Mouse (Mus musculus): ENCODE data around the gene Rasip1. TPM values are rescaled to one million over a fixed set of nuclear protein-coding genes. Genes with fewer than 3 reads are reported as not detected.

Rasip1 gene
- 11.0 and 11.6 TPM in 2 replicates for polyA plus RNA-seq (2015; fragmentation: Nextera tagmentation; extraction: Ambion mirVana)

- Histone ChIP-seq H3K9me3 (no peaks in the 10 kb centered on the region), H3K36me3 (no peaks in the 10 kb centered on the region), H3K4me2 (peak within 1 kb of the TSS; percentile 99), H3K27me3 (replicated peaks) (peaks cover 9% of the 10 kb centered on the region), H3K9ac (peak within 1 kb of the TSS; percentile 58), H3K4me3 (replicated peaks) (peak within 1 kb of the TSS; percentile 58), H3K4me1 (peaks cover 7% of the 10 kb centered on the region), H3K27ac (peak within 1 kb of the TSS; percentile 48)
- ATAC-seq (ENCODE audit: insufficient read depth, low FRiP score, low read depth): no peak
- 80% methylated on average over 9 of the region's 9 CpGs for WGBS
These were observed at the start of gene Rasip1 for GRCm38 (mm10) chr7:45627261-45627660. TSS of gene Rasip1 (plus strand) at chr7:45627488.

- H3K27me3 ChIP-seq (replicated peaks): no peaks in the 10 kb centered on the region
- H3K9ac ChIP-seq: no peak overlapping the region
- no peak for ATAC-seq (ENCODE audit: insufficient read depth, low FRiP score, low read depth)
- 94% methylated on average over 6 of the region's 6 CpGs for WGBS
- no peak overlapping the region for H3K4me3 ChIP-seq (replicated peaks)
- H3K27ac ChIP-seq: no peak overlapping the region
- no peaks in the 10 kb centered on the region for H3K9me3 ChIP-seq
- H3K4me2 ChIP-seq: no peak overlapping the region
- H3K36me3 ChIP-seq: peaks cover 10% of the 10 kb centered on the region
- peaks cover 3% of the 10 kb centered on the region; the same call in 1 of the 2 replicates for H3K4me1 ChIP-seq
These were observed 41.4 kb upstream of the Rasip1 start for GRCm38 (mm10) chr7:45585923-45586322.

- no peaks in the 10 kb centered on the region for H3K27me3 ChIP-seq (replicated peaks)
- no peak overlapping the region for H3K4me3 ChIP-seq (replicated peaks)
- 94% methylated on average over 23 of the region's 23 CpGs for WGBS
- H3K4me1 ChIP-seq: peaks cover 3% of the 10 kb centered on the region; the same call in 1 of the 2 replicates
- H3K9ac ChIP-seq: no peak overlapping the region
- H3K36me3 ChIP-seq: peaks cover 10% of the 10 kb centered on the region
- no peak for ATAC-seq (ENCODE audit: insufficient read depth, low FRiP score, low read depth)
- no peak overlapping the region for H3K27ac ChIP-seq
- no peaks in the 10 kb centered on the region for H3K9me3 ChIP-seq
- no peak overlapping the region for H3K4me2 ChIP-seq
These were observed 39.4 kb upstream of the Rasip1 start for GRCm38 (mm10) chr7:45587631-45588592.

- Histone ChIP-seq H3K9ac (no peak overlapping the region), H3K36me3 (peaks cover 10% of the 10 kb centered on the region), H3K27ac (no peak overlapping the region), H3K4me3 (replicated peaks) (peak overlapping the region; percentile 27), H3K27me3 (replicated peaks) (no peaks in the 10 kb centered on the region), H3K9me3 (no peaks in the 10 kb centered on the region), H3K4me2 (peak overlapping the region; percentile 46), H3K4me1 (peaks cover 3% of the 10 kb centered on the region; the same call in 1 of the 2 replicates)
- 4% methylated on average over 19 of the region's 19 CpGs for WGBS
- ATAC-seq (ENCODE audit: insufficient read depth, low FRiP score, low read depth): peak; percentile 93
These were observed 38.1 kb upstream of the Rasip1 start for GRCm38 (mm10) chr7:45589173-45589572.

DNA sequence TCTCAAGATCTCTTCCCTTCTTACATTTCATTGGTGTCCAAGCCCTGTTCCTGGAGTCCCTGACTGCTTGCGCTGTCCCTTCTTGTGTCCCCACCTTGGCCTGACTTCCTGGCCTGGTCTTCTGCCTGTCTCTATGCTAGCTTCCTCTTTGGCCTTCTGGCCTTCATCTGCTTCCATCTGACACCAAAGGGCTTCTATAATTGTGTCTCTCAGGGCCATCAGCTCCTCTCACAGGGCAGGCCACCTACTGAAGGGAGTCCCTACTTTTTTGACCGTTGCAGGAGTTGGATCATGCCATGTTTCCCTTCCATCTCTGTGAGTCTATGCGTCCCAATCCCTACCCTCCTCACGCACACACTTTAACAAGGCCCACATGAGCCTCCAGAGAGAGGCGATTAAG is 37.4 kb upstream of the Rasip1 start:
- Histone ChIP-seq H3K27ac (no peak overlapping the region), H3K9ac (no peak overlapping the region), H3K4me1 (peaks cover 3% of the 10 kb centered on the region; the same call in 1 of the 2 replicates), H3K27me3 (replicated peaks) (no peaks in the 10 kb centered on the region), H3K4me2 (no peak overlapping the region), H3K9me3 (no peaks in the 10 kb centered on the region), H3K4me3 (replicated peaks) (no peak overlapping the region), H3K36me3 (peaks cover 7% of the 10 kb centered on the region)
- WGBS: 95% methylated on average over 5 of the region's 5 CpGs
- ATAC-seq (ENCODE audit: insufficient read depth, low FRiP score, low read depth): no peak

DNA sequence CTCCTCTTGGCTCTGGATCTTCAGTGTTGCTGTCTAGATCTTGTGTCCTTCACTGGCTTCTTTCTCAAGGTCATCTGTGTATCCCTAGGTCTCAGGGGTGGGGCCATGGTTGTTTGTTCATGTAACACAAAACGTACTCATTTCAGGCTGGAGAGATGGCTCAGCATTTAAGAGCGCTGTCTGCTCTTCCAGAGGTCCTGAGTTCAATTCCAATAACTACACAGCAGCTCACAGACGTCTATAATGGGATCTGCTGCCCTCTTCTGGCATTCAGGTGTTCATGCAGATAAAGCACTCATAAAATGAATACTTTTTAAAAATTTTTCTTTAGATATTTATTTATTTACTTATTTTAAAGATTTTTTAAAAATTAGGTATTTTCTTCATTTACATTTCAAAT is 36.4 kb upstream of the Rasip1 start:
- peaks cover 3% of the 10 kb centered on the region; the same call in 1 of the 2 replicates for H3K4me1 ChIP-seq
- no peak overlapping the region for H3K27ac ChIP-seq
- no peak overlapping the region for H3K4me2 ChIP-seq
- WGBS: 51% methylated on average over 3 of the region's 3 CpGs
- H3K9me3 ChIP-seq: no peaks in the 10 kb centered on the region
- H3K9ac ChIP-seq: no peak overlapping the region
- ATAC-seq (ENCODE audit: insufficient read depth, low FRiP score, low read depth): no peak
- H3K4me3 ChIP-seq (replicated peaks): no peak overlapping the region
- no peaks in the 10 kb centered on the region for H3K27me3 ChIP-seq (replicated peaks)
- H3K36me3 ChIP-seq: no peaks in the 10 kb centered on the region; the same call in 1 of the 2 replicates

DNA sequence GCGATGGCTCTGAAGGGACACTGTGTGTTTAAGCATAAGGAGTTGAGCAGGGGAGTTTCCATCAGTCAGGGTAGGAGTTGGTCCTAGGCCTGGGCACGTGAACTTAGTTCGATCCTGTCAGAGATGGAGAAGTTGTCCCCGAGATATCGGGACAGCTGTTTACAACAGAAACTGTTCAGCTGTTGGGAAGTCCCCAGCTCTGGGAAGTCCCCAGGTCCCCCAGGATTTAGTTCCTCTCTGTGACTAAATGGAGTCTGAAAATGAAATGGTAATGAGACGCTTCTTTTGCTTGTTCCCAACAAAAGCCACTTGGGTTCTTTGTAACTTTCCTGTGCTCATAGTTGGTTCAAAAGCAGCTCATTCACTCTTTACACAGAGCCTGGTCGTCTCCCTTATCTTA is 35.4 kb upstream of the Rasip1 start:
- no peaks in the 10 kb centered on the region for H3K9me3 ChIP-seq
- ATAC-seq (ENCODE audit: insufficient read depth, low FRiP score, low read depth): no peak
- WGBS: 66% methylated on average over 7 of the region's 7 CpGs
- peaks cover 3% of the 10 kb centered on the region; the same call in 1 of the 2 replicates for H3K4me1 ChIP-seq
- H3K36me3 ChIP-seq: no peaks in the 10 kb centered on the region
- no peaks in the 10 kb centered on the region for H3K27me3 ChIP-seq (replicated peaks)
- no peak overlapping the region for H3K4me3 ChIP-seq (replicated peaks)
- H3K4me2 ChIP-seq: no peak overlapping the region
- no peak overlapping the region for H3K27ac ChIP-seq
- no peak overlapping the region for H3K9ac ChIP-seq

DNA sequence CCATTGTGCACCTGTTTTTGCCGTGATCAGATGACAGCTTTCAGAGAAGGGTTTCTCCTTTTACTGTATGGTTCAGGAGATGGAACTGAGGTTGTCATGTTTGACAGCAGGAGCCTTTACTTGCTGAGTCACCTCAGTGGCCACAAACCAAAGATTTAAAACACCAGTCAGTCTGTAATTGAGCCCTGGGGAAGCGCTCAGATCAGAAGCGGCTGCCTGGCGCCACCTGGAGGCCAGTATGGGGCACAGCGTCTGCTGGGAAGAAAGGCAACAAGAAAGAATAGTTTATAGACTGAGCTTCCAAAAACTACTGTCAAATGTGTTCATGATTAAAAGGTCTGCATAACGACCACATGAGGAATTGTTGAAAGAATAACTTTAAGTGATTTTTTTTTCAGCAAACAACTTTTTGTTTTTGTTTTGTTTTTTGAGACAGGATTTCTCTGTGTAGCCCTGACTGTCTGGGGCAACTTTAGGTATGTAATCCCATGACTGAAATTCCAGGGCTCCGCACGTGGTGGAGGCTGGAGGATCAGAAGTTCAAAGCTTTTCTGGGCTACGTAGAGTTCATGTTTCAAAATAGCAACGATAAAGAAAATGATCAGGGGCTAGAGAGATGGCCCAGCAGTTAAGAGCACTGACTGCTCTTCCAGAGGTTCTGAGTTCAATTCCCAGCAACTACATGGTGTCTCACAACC is 34.0 kb upstream of the Rasip1 start:
- no peaks in the 10 kb centered on the region for H3K36me3 ChIP-seq
- peaks cover 3% of the 10 kb centered on the region; the same call in 1 of the 2 replicates for H3K4me1 ChIP-seq
- no peaks in the 10 kb centered on the region for H3K9me3 ChIP-seq
- no peak overlapping the region for H3K4me3 ChIP-seq (replicated peaks)
- no peaks in the 10 kb centered on the region for H3K27me3 ChIP-seq (replicated peaks)
- 20% methylated on average over 10 of the region's 10 CpGs for WGBS
- H3K27ac ChIP-seq: no peak overlapping the region
- H3K4me2 ChIP-seq: no peak overlapping the region
- ATAC-seq (ENCODE audit: insufficient read depth, low FRiP score, low read depth): no peak
- no peak overlapping the region for H3K9ac ChIP-seq

DNA sequence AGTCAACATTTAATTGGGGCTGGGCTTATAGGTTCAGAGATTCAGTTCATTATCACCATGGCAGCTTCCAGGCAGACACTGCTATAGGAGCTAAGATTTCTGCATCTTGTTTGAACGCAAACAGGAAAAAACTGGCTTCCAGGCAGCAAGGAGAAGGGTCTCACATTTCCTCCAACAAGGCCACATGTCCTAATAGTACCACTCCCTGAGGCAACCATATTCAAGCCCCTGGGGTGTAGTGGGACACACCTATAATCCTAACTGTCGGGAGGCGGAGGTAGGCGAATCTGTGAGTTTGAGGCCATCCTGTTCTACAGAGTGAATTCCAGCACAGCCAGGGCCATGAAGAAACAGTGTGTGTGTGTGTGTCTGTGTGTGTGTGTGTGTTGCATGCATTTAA is 32.1 kb upstream of the Rasip1 start:
- ATAC-seq (ENCODE audit: insufficient read depth, low FRiP score, low read depth): no peak
- H3K4me1 ChIP-seq: 0 out of 2 replicates have a peak, but pooled peaks cover 3% of the 10 kb centered on the region
- no peak overlapping the region for H3K4me3 ChIP-seq (replicated peaks)
- H3K9ac ChIP-seq: no peak overlapping the region
- H3K9me3 ChIP-seq: no peaks in the 10 kb centered on the region
- no peaks in the 10 kb centered on the region for H3K27me3 ChIP-seq (replicated peaks)
- no peak overlapping the region for H3K27ac ChIP-seq
- no peaks in the 10 kb centered on the region for H3K36me3 ChIP-seq
- H3K4me2 ChIP-seq: no peak overlapping the region
- WGBS: 80% methylated on average over 4 of the region's 4 CpGs

GRCm38 (mm10) chr7:45596107-45596506 is 31.2 kb upstream of the Rasip1 start:
- no peak overlapping the region for H3K4me3 ChIP-seq (replicated peaks)
- H3K9ac ChIP-seq: no peak overlapping the region
- no peak overlapping the region for H3K4me2 ChIP-seq
- no peak for ATAC-seq (ENCODE audit: insufficient read depth, low FRiP score, low read depth)
- H3K27me3 ChIP-seq (replicated peaks): no peaks in the 10 kb centered on the region
- H3K4me1 ChIP-seq: 0 out of 2 replicates have a peak, but pooled peaks cover 3% of the 10 kb centered on the region
- no peaks in the 10 kb centered on the region for H3K9me3 ChIP-seq
- H3K36me3 ChIP-seq: no peaks in the 10 kb centered on the region
- WGBS: 81% methylated on average over 1 of the region's 1 CpGs
- no peak overlapping the region for H3K27ac ChIP-seq

- Histone ChIP-seq H3K9ac (no peak overlapping the region), H3K4me2 (no peak overlapping the region), H3K4me3 (replicated peaks) (no peak overlapping the region), H3K9me3 (no peaks in the 10 kb centered on the region), H3K4me1 (peaks cover 3% of the 10 kb centered on the region; the same call in 1 of the 2 replicates), H3K36me3 (no peaks in the 10 kb centered on the region), H3K27ac (no peak overlapping the region), H3K27me3 (replicated peaks) (no peaks in the 10 kb centered on the region)
- WGBS: 83% methylated on average over 5 of the region's 5 CpGs
- ATAC-seq (ENCODE audit: insufficient read depth, low FRiP score, low read depth): no peak
These were observed 30.3 kb upstream of the Rasip1 start for GRCm38 (mm10) chr7:45597013-45597412.

- ATAC-seq (ENCODE audit: insufficient read depth, low FRiP score, low read depth): no peak
- Histone ChIP-seq H3K4me1 (peaks cover 3% of the 10 kb centered on the region; the same call in 1 of the 2 replicates), H3K9ac (no peak overlapping the region), H3K4me3 (replicated peaks) (no peak overlapping the region), H3K36me3 (no peaks in the 10 kb centered on the region), H3K27ac (no peak overlapping the region), H3K9me3 (no peaks in the 10 kb centered on the region), H3K27me3 (replicated peaks) (no peaks in the 10 kb centered on the region), H3K4me2 (no peak overlapping the region)
- WGBS: 93% methylated on average over 6 of the region's 6 CpGs
These were observed 29.8 kb upstream of the Rasip1 start for GRCm38 (mm10) chr7:45597527-45597926.
